Mouse (Mus musculus) CH12.LX (cell line): ENCODE results near the gene Pias1.

ENCODE experiments used
- CTCF ChIP-seq, 2 experiments: IDR thresholded peaks in 1 of 2; conservative IDR thresholded peaks in 1 of 2; 2 replicates each; pipeline ENCODE4 v1.5.1; 2011 to 2012; ENCODE audit warnings: low read depth in 2 of 2, low read length in 2 of 2, improper control_type of control experiment in 1 of 2, inconsistent platforms in 1 of 2, mild to moderate bottlenecking in 1 of 2, moderate library complexity in 1 of 2
- POLR2A ChIP-seq: IDR thresholded peaks from 2 replicates; pipeline ENCODE4 v1.6.1; 2011; ENCODE audit warnings: low read depth, mild to moderate bottlenecking, improper control_type of control experiment, low read length
- POLR2AphosphoS2 ChIP-seq: IDR thresholded peaks from 2 replicates; pipeline ENCODE4 v1.6.1; 2011; ENCODE audit warnings: low read depth, low read length, improper control_type of control experiment
- SIN3A ChIP-seq: IDR thresholded peaks from 2 replicates; pipeline ENCODE4 v1.6.1; 2012; ENCODE audit warnings: low read length, improper control_type of control experiment, inconsistent platforms
- TCF12 ChIP-seq: IDR thresholded peaks from 2 replicates; pipeline ENCODE4 v1.6.1; 2014; ENCODE audit warnings: low read depth, mild to moderate bottlenecking, inconsistent platforms, low read length, improper control_type of control experiment

DNA sequence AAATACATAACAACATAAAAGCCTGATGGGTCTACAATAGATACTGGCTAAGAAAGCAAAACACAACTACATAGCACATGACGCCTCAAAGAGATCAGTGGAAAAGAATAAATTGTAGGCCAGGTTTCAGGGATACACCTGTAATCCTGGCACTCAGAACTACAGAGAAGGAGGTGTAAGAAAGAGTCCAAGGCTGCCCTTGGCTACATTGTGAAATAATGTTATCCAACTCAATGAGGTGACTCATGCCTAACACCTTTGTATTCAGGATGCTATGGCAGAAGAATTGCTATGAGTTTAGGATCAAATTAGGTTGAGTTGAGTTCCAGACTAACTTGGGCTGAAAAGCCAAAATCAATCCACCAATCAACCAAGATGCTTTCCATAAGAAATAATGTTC is 43.7 kb downstream of the Pias1 start:
- no peak for TF ChIP-seq POLR2A
- no peak for TF ChIP-seq CTCF (conservative IDR thresholded peaks at IDR 0.05 in 1 of 2, IDR thresholded peaks at IDR 0.05 in 1 of 2; ENCODE audit: low read depth in 2 of 2, low read length in 2 of 2)
- TF ChIP-seq POLR2AphosphoS2: no peak
- no peak for TF ChIP-seq SIN3A
- TF ChIP-seq TCF12: no peak
